Mouse (Mus musculus) lung, embryonic 14.5 days (tissue): ENCODE results near the gene Sdhc. TPM values are rescaled to one million over a fixed set of nuclear protein-coding genes. Genes with fewer than 3 reads are reported as not detected.

ENCODE experiments used
- ATAC-seq: fragments of 200-750 bp; cut with Nextera tagmentation; 2 replicates; pipeline ENCODE4 v1.8.0; 2017; ENCODE audit warnings: mild to moderate bottlenecking, moderate TSS enrichment, moderate library complexity; ENCODE audit not compliant: insufficient read depth
- DNase-seq: peaks from one replicate; pipeline ENCODE4 v3.0.0-alpha.2; 2015
- H3K27ac ChIP-seq: fragments of 300-500 bp; sonication (generic); 2 replicates; pipeline ENCODE4 v1.5.1; 2014; ENCODE audit warnings: low read depth, mild to moderate bottlenecking, moderate library complexity
- H3K27me3 ChIP-seq: fragments of 300-500 bp; sonication (generic); 2 replicates; pipeline ENCODE4 v1.6.1; 2014; ENCODE audit warnings: low read length, control low read depth; ENCODE audit not compliant: insufficient read depth
- H3K36me3 ChIP-seq: fragments of 300-500 bp; sonication (generic); 2 replicates; pipeline ENCODE4 v1.6.1; 2014; ENCODE audit warnings: control low read depth; ENCODE audit not compliant: insufficient read depth
- H3K4me1 ChIP-seq: fragments of 300-500 bp; sonication (generic); 2 replicates; pipeline ENCODE4 v1.6.1; 2014; ENCODE audit warnings: antibody characterized with exemption, control low read depth; ENCODE audit not compliant: insufficient read depth
- H3K4me2 ChIP-seq: fragments of 300-500 bp; sonication (generic); 2 replicates; pipeline ENCODE4 v1.6.1; 2014; ENCODE audit warnings: mild to moderate bottlenecking
- H3K4me3 ChIP-seq: fragments of 300-500 bp; sonication (generic); 2 replicates; pipeline ENCODE4 v1.5.1; 2014; ENCODE audit warnings: low read depth, low read length
- H3K9ac ChIP-seq: fragments of 300-500 bp; sonication (generic); 2 replicates; pipeline ENCODE4 v1.6.1; 2014
- H3K9me3 ChIP-seq: fragments of 300-500 bp; sonication (generic); 2 replicates; pipeline ENCODE4 v1.6.1; 2016; ENCODE audit warnings: low read depth, low read length, control low read depth
- CTCF ChIP-seq: IDR thresholded peaks from 2 replicates; pipeline ENCODE4 v1.5.1; 2016; ENCODE audit warnings: antibody characterized with exemption, low read depth
- WGBS: fragments of 180-500 bp; shearing (Covaris S2); extraction: QIAGEN DNeasy Blood & Tissue Kit; methylation state at CpG from one replicate; pipeline ENCODE4 v1.1.7; 2014; 5-methylcytosine and 5-hydroxymethylcytosine counted together
- polyA plus RNA-seq: library from polyadenylated mRNA; unstranded; fragments of >200 nt; fragmentation: Nextera tagmentation; extraction: Ambion mirVana; gene quantifications from 2 replicates; pipeline ENCODE4 v1.2.1, GENCODE M21; 2014

Sdhc gene
- polyA plus RNA-seq, result 281 and 304 TPM in 2 replicates

DNA sequence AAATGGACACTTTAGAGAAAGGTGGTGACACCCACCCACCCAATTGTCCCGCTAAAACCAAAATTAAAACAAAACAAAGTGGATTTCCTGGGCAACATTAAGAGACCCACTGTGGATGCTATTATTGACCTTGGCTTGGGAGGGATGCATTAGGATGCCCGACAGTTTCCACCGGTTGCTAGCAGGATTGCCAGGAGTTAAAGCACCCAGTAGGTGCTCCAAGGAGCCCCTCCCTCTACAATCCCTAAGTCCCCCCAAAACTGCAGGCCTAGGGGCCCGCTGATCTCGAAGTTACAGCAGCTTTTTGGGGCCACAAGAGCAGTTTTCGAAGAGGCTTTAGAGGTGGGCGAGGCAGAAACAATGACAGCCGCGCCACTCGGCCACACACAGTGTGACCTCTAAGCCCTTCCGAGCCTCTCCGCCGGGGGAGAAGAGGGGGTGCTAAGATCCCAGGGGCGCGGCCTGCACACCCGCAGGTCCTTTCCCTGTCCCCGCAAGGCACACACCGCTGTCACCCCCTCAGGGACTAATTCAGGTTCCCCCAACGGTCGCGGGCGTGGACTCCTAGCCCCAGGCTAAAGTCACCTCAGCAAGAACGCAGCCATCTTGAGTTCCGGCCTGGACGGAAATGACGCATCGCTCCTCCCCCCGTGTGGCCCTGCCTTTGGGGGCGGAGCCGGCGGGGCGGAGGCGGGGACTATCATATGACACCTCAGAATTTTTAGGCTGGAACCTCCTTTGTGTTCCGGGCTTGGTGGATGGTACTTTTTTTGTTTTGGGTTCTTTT lies at the start of gene Sdhc, which contains the start of gene Mpz:
Gene Sdhc, minus strand, starts transcription at position 630 of the 787 bp plus-strand sequence.
Gene Mpz, plus strand, starts transcription at position 738 of the 787 bp plus-strand sequence.
- no peak for TF ChIP-seq CTCF
- ATAC-seq, result peak; percentile 97
- WGBS, result under 1% methylated on average over 34 of the region's 34 CpGs

DNA sequence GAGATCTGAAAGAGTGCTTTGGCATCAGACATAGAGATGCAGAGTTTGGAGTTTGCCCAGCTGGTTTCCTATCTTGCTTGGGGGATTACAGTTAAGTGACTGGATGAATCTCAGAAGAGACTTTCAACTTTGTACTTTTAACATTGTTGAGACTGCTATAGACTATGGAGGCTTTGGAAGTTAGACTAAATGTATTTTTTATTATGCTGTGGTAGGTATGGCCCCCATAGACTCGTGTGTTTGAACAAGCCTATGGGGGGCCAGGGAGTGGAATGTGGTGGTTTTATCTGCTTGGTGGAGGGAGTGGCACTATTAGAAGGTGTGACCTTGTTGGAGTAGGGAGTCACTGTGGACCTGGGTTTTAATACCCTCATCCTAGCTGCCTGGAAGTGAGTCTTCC lies 49.1 kb upstream of the Sdhc start:
- TF ChIP-seq CTCF, result no peak

More for the DNA sequence above, at the start of gene Sdhc, which contains the start of gene Mpz:
- DNase-seq, result peak; percentile 98
- peak within 1 kb of the TSS; percentile 79 for H3K4me3 ChIP-seq
- H3K4me1 ChIP-seq, result no peaks in the 10 kb centered on the region
- H3K27me3 ChIP-seq, result no peaks in the 10 kb centered on the region
- peak within 1 kb of the TSS; percentile 85 for H3K4me2 ChIP-seq
- H3K36me3 ChIP-seq, result 0 out of 2 replicates have a peak, but pooled peaks cover 3% of the 10 kb centered on the region
- H3K9me3 ChIP-seq, result no peaks in the 10 kb centered on the region
- H3K9ac ChIP-seq, result peak within 1 kb of the TSS; percentile 88
- peak within 1 kb of the TSS; percentile 78 for H3K27ac ChIP-seq

GRCm38 (mm10) chr1:171195887-171196397 lies 45.5 kb upstream of the Sdhc start, which contains the start of gene Pcp4l1:
TSS of gene Pcp4l1 (minus strand) at chr1:171196268.
- H3K36me3 ChIP-seq, result no peaks in the 10 kb centered on the region
- no peak within 1 kb of the TSS for H3K27ac ChIP-seq
- TF ChIP-seq CTCF, result no peak
- peak within 1 kb of the TSS; percentile 51 for H3K4me3 ChIP-seq
- peak; percentile 68 for DNase-seq
- no peaks in the 10 kb centered on the region; the same call in 1 of the 2 replicates for H3K4me1 ChIP-seq
- peak within 1 kb of the TSS; percentile 88 for H3K4me2 ChIP-seq
- under 1% methylated on average over 33 of the region's 33 CpGs for WGBS
- H3K9me3 ChIP-seq, result no peaks in the 10 kb centered on the region
- H3K9ac ChIP-seq, result peak within 1 kb of the TSS; percentile 46
- H3K27me3 ChIP-seq, result peaks cover 51% of the 10 kb centered on the region
- peak; percentile 86 for ATAC-seq

More for the DNA sequence above, 49.1 kb upstream of the Sdhc start:
- DNase-seq (no peak), ATAC-seq (no peak)
- Histone ChIP-seq H3K9ac (no peak overlapping the region), H3K9me3 (no peaks in the 10 kb centered on the region), H3K4me1 (no peaks in the 10 kb centered on the region; the same call in 1 of the 2 replicates), H3K4me3 (no peak overlapping the region), H3K27ac (no peak overlapping the region), H3K4me2 (no peak overlapping the region), H3K36me3 (no peaks in the 10 kb centered on the region), H3K27me3 (peaks cover 28% of the 10 kb centered on the region)
- WGBS, result 29% methylated on average over 1 of the region's 1 CpGs

- Histone ChIP-seq H3K4me1 (no peaks in the 10 kb centered on the region; the same call in 1 of the 2 replicates), H3K4me3 (peak overlapping the region; percentile 51), H3K9me3 (no peaks in the 10 kb centered on the region), H3K27me3 (peaks cover 51% of the 10 kb centered on the region), H3K9ac (peak overlapping the region; percentile 46; the same call in 1 of the 2 replicates), H3K4me2 (peak overlapping the region; percentile 88), H3K36me3 (no peaks in the 10 kb centered on the region), H3K27ac (no peak overlapping the region)
- DNase-seq (peak; percentile 17), ATAC-seq (0 out of 2 replicates have a peak, but pooled peaks have one; percentile 12)
- WGBS, result 8% methylated on average over 20 of the region's 20 CpGs
- TF ChIP-seq CTCF, result no peak
These were observed 44.8 kb upstream of the Sdhc start for GRCm38 (mm10) chr1:171195046-171195822.

DNA sequence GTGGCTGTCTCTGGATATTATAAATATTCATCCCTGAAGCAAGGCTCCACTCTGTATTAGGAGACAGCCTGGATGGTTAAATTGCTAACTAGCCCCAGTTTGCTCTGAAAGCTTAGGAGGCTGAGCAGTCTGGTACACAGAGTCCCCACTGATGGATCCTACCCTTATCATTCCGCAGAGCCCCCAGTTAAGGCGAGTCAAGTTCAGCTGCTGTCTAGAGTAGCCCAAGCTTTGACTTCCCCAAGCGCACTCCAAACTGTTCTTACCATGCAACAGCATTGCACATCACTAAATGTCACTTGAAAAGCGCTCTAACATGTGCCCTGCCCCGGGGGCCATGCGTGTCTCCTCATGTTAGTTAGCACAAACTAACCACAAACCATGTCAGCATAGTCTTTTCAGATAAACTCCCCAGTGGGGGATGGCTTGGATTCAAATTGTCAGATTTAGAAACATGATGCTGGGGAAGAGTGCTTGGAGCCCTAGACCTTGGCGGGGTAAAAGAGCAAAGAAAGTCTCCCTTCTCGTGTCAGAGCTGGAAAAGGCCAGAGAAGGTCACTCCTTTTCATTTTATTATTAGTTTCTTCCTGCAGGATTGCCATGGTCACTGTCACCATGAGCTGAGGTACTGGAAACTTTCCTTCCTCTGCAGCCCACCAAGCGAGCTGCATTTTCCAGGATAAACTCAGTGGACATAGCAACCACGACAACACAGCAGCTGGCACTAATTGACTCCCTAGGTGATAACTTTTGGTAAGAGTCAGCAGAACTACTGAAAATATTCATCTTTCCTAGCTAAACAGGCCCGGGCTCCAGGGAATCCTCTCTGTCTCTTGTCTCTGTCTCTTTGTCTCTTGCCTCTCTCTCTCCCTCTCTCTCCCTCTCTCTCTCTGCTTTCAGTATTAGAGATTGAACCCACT lies 43.8 kb upstream of the Sdhc start:
- Histone ChIP-seq H3K4me1 (peaks cover 6% of the 10 kb centered on the region), H3K9me3 (no peaks in the 10 kb centered on the region), H3K27ac (no peak overlapping the region), H3K36me3 (no peaks in the 10 kb centered on the region), H3K4me3 (no peak overlapping the region), H3K27me3 (peaks cover 51% of the 10 kb centered on the region), H3K4me2 (no peak overlapping the region; the same call in 1 of the 2 replicates), H3K9ac (no peak overlapping the region)
- 31% methylated on average over 11 of the region's 11 CpGs for whole genome bisulfite sequencing
- ATAC-seq (no peak), DNase-seq (no peak)
- no peak for TF ChIP-seq CTCF
